8 mouse cellular contexts compared by ENCODE assay signal in genomic region chr8:35882638-35883455, GRCm38 (mm10).
A peak's percentile ranks its signal among the peaks of the same experiment; 100 is the strongest.
DNase-seq lines count a peak whose midpoint lies in the region; ATAC-seq lines count a peak whose summit lies in the region.

No protein-coding gene starts in this region.

- no peak overlapping the region for H3K4me3 ChIP-seq in hindbrain, embryonic 12.5 days
- H3K4me3 ChIP-seq in midbrain, embryonic 15.5 days, result 0 out of 2 replicates have a peak overlapping the region, but pooled peaks have one; percentile 7

- WGBS in hindbrain, embryonic 12.5 days, result 18% methylated on average over 12 of the region's 12 CpGs
- WGBS in midbrain, embryonic 15.5 days, result 9% methylated on average over 12 of the region's 12 CpGs

- no peak overlapping the region; the same call in 1 of the 2 replicates for H3K9ac ChIP-seq in hindbrain, embryonic 12.5 days
- H3K9ac ChIP-seq in midbrain, embryonic 15.5 days, result peak overlapping the region; percentile 12; the same call in 1 of the 2 replicates

- ATAC-seq in hindbrain, embryonic 12.5 days (ENCODE audit: low FRiP score), result peak; percentile 79
- peak; percentile 84 for ATAC-seq in midbrain, embryonic 15.5 days (replicated peaks)
- ATAC-seq in megakaryocyte progenitor cell, adult 5-6 weeks (replicated peaks; ENCODE audit: poor library complexity), result no peak

- H3K4me2 ChIP-seq in hindbrain, embryonic 12.5 days (replicated peaks), result peak overlapping the region; percentile 34
- peak overlapping the region; percentile 38 for H3K4me2 ChIP-seq in midbrain, embryonic 15.5 days

- no peaks in the 10 kb centered on the region for H3K36me3 ChIP-seq in hindbrain, embryonic 12.5 days
- no peaks in the 10 kb centered on the region for H3K36me3 ChIP-seq in midbrain, embryonic 15.5 days (replicated peaks)

- peak; percentile 73 to 80 for DNase-seq in cerebellum, postnatal 10 days
- no peak for DNase-seq in cerebellum, adult 9-11 months
- DNase-seq in right cerebral cortex, postnatal 14 days, result peak; percentile 60
- no peak for DNase-seq in right cerebral cortex, postnatal 36 days (ENCODE audit: low spot score in 2 of 2)
- no peak for DNase-seq in urinary bladder, postnatal 36 days (ENCODE audit: low spot score in 2 of 2)

- H3K27me3 ChIP-seq in hindbrain, embryonic 12.5 days, result no peaks in the 10 kb centered on the region
- H3K27me3 ChIP-seq in midbrain, embryonic 15.5 days (replicated peaks), result no peaks in the 10 kb centered on the region

- H3K27ac ChIP-seq in hindbrain, embryonic 12.5 days, result peak overlapping the region; percentile 79
- peak overlapping the region; percentile 76 for H3K27ac ChIP-seq in midbrain, embryonic 15.5 days

- H3K9me3 ChIP-seq in hindbrain, embryonic 12.5 days (replicated peaks), result no peaks in the 10 kb centered on the region
- no peaks in the 10 kb centered on the region for H3K9me3 ChIP-seq in midbrain, embryonic 15.5 days

- H3K4me1 ChIP-seq in hindbrain, embryonic 12.5 days, result peaks cover 15% of the 10 kb centered on the region
- peaks cover 23% of the 10 kb centered on the region for H3K4me1 ChIP-seq in midbrain, embryonic 15.5 days

Comparison
In these comparisons a context has a peak if more than half of its experiments do, and no peak if none do; other contexts are left out.
1. DNase-seq: peak in cerebellum, postnatal 10 days (2 of 2) and right cerebral cortex, postnatal 14 days (single experiment); none in cerebellum, adult 9-11 months (single experiment), right cerebral cortex, postnatal 36 days (0 of 2) and urinary bladder, postnatal 36 days (0 of 2).